Mouse (Mus musculus): Measurements from ENCODE around the gene Ern1. TPM values are rescaled to one million over a fixed set of nuclear protein-coding genes. Genes with fewer than 3 reads are reported as not detected.

Ern1 gene
- total RNA-seq, 2 experiments from 2014 or later, result 10.7 to 12.9 TPM

GRCm38 (mm10) chr11:106364712-106365111 is 122.9 kb downstream of the Ern1 start:
- intact Hi-C loops (cut with DNase I), result no loop called here
- DNase-seq, result peak; percentile 45

GRCm38 (mm10) chr11:106359350-106359749 is 128.3 kb downstream of the Ern1 start:
- DNase-seq, result peak; percentile 17
- intact Hi-C loops (cut with DNase I), result no loop called here

- intact Hi-C loops (cut with DNase I), result no loop called here
- peak; percentile 35 for DNase-seq
These were observed 132.1 kb downstream of the Ern1 start for GRCm38 (mm10) chr11:106355382-106356128.

GRCm38 (mm10) chr11:106354181-106354580 is 133.5 kb downstream of the Ern1 start:
- no peak for DNase-seq
- intact Hi-C loops (cut with DNase I), result no loop called here

- DNase-seq, result no peak
These were observed 134.5 kb downstream of the Ern1 start, which contains the start of gene Scn4a for GRCm38 (mm10) chr11:106353188-106353587. TSS of gene Scn4a (minus strand) at chr11:106353288.

GRCm38 (mm10) chr11:106351941-106352340 is 135.7 kb downstream of the Ern1 start:
- DNase-seq, result no peak
- intact Hi-C loops (cut with DNase I), result no loop called here

More at GRCm38 (mm10) chr11:106353188-106353587, 134.5 kb downstream of the Ern1 start, which contains the start of gene Scn4a:
- intact Hi-C loops (cut with DNase I), result no loop called here

- intact Hi-C loops (cut with DNase I), result no loop called here
- DNase-seq, result peak; percentile 15
These were observed 136.4 kb downstream of the Ern1 start for GRCm38 (mm10) chr11:106351253-106351652.

- DNase-seq, result no peak
- intact Hi-C loops (cut with DNase I), result no loop called here
These were observed 136.8 kb downstream of the Ern1 start for GRCm38 (mm10) chr11:106350853-106351252.

- intact Hi-C loops (cut with DNase I), result no loop called here
- DNase-seq, result no peak
These were observed 137.9 kb downstream of the Ern1 start for GRCm38 (mm10) chr11:106349772-106350171.

- intact Hi-C loops (cut with DNase I), result no loop called here
- DNase-seq, result no peak
These were observed 142.7 kb downstream of the Ern1 start for GRCm38 (mm10) chr11:106344910-106345309.

Other genes with a start within 250 kb of the Ern1 start
- 10 to 100 TPM; 34.6 to 35.1 TPM for gene Ftsj3, start 231.8 kb downstream of the Ern1 start, total RNA-seq (2021)
- gene Psmc5, start 231.7 kb downstream of the Ern1 start, total RNA-seq (2021), result 100 to 1,000 TPM; 111 to 112 TPM
- 10 to 100 TPM; 13.9 to 17.8 TPM for gene Smarcd2, start 214.9 kb downstream of the Ern1 start, total RNA-seq (2021)
- gene Tcam1, start 211.2 kb downstream of the Ern1 start, total RNA-seq (2021), result under 1 TPM; 0.18 to 0.28 TPM
- gene Gh, start 186.0 kb downstream of the Ern1 start, total RNA-seq (2021), result not detected
- gene Cd79b, start 173.1 kb downstream of the Ern1 start, total RNA-seq (2021), result under 1 TPM; 0.30 to 0.98 TPM
- gene Scn4a, start 134.6 kb downstream of the Ern1 start, total RNA-seq (2021), result not detected
- gene Prr29, start 122.4 kb downstream of the Ern1 start, total RNA-seq (2021), result not detected
- 1 to 10 TPM; 4.4 to 6.2 TPM for gene Icam2, start 99.8 kb downstream of the Ern1 start, total RNA-seq (2021)
- gene Tex2, start 125.6 kb upstream of the Ern1 start, total RNA-seq (2021), result 10 to 100 TPM; 70.3 to 76.1 TPM

Measured in left cerebral cortex, postnatal 4 days (tissue).